Mouse (Mus musculus): ENCODE measurements around the gene Atg14. TPM values are rescaled to one million over a fixed set of nuclear protein-coding genes. Genes with fewer than 3 reads are reported as not detected.
A peak's percentile ranks its signal among the peaks of the same experiment; 100 is the strongest.
"Not testable (repeated sequence)": the region's sequence is repeated elsewhere in the genome, so short reads cannot be mapped to it uniquely, and the experiment has no call there.

Atg14 gene
- polyA plus RNA-seq, 1 experiment, result 4.2 TPM

DNA sequence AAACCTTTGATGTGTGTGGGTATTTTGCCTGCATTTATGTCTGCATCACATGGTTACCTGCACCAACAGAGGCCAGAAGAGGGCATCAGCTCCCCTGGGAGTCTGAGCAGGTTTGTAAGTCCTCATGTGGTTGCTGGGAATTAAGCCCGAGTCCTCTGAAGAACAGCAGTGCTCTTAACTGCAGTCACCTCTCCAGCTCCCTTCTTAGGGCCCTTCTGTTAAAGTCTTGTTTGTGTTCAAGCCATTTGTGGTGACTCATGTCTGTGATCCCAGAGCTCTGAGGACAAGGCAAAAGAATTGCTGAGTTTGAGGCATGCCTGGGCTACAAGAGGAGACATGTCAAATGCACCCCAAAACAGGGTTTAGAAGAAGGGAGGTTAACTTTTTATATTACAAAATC, 38.0 kb downstream of the Atg14 start:
- Histone ChIP-seq H3K4me3 (no peak overlapping the region), H3K4me2 (ENCODE audit: low read depth) (peak overlapping the region; percentile 35), H3K79me2 (ENCODE audit: control insufficient read depth, insufficient read depth) (no peaks in the 10 kb centered on the region), H3K27me3 (ENCODE audit: control insufficient read depth, insufficient read depth, insufficient read length) (no peaks in the 10 kb centered on the region), H3ac (ENCODE audit: control insufficient read depth, insufficient read length) (no peak overlapping the region), H3K36me3 (ENCODE audit: control insufficient read depth, insufficient read depth) (no peaks in the 10 kb centered on the region)
- TF ChIP-seq REST (IDR thresholded peaks at IDR 0.05; ENCODE audit: insufficient read depth, insufficient read length) (no peak), E2F4 (IDR thresholded peaks at IDR 0.05; ENCODE audit: insufficient read depth) (no peak), MYOG (IDR thresholded peaks at IDR 0.05; ENCODE audit: control insufficient read depth in 1 of 3, insufficient read depth in 1 of 3, insufficient read length in 2 of 3, low read depth in 2 of 3) (no peak), USF1 (IDR thresholded peaks at IDR 0.05; ENCODE audit: low read depth) (no peak), POLR2A (IDR thresholded peaks at IDR 0.05; ENCODE audit: insufficient read length, low read depth) (no peak), TCF12 (IDR thresholded peaks at IDR 0.05; ENCODE audit: insufficient read depth, poor library complexity, severe bottlenecking) (no peak)

DNA sequence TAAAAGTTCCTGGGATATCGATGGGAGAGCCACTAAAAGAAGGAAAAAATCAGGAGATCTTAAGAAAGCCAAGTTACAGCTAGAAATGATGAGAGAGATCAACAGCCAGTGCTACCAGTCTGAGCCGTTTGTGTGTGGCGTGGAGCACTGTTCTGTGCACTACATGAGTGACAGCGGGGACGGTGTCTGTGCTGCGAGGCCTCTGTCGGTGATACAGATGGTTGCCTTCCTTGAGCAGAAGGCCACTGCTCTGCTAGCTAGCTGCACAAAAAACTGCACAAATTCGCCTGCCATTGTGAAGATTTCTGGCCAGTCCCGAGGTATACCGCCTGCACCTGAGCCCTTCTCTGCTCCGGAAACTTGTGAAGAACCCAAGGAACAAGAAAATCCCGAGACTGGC, 40.9 kb downstream of the Atg14 start:
- not testable (repeated sequence) for H3K36me3 ChIP-seq (ENCODE audit: control insufficient read depth, insufficient read depth); H3K79me2 ChIP-seq (ENCODE audit: control insufficient read depth, insufficient read depth); H3K4me3 ChIP-seq; H3K27me3 ChIP-seq (ENCODE audit: control insufficient read depth, insufficient read depth, insufficient read length); H3ac ChIP-seq (ENCODE audit: control insufficient read depth, insufficient read length); H3K4me2 ChIP-seq (ENCODE audit: low read depth)

DNA sequence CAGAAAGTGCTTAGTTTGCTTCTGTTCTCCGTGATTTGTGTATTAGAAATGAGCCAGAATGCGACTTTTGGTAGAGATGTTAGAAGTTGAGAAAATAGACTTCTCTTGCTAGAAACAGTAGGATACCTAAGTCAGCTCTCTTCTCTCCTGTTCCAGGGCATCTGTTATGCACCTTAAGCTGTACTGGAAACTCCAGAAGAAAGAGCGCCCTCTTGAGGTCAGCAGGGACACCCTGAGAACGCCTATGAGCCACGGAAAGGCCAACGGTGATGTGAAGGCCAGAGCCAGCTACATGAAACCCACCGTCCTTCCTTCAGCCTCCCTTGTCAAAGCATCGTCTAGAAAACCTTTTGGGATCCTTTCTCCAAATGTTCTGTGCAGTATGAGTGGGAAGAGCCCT, 41.4 kb downstream of the Atg14 start:
- Histone ChIP-seq H3K36me3 (ENCODE audit: control insufficient read depth, insufficient read depth) (peaks cover 5% of the 10 kb centered on the region), H3ac (ENCODE audit: control insufficient read depth, insufficient read length) (no peak overlapping the region), H3K4me2 (ENCODE audit: low read depth) (no peak overlapping the region), H3K27me3 (ENCODE audit: control insufficient read depth, insufficient read depth, insufficient read length) (no peaks in the 10 kb centered on the region), H3K79me2 (ENCODE audit: control insufficient read depth, insufficient read depth) (no peaks in the 10 kb centered on the region), H3K4me3 (no peak overlapping the region)
- no peak for TF ChIP-seq SRF (IDR thresholded peaks at IDR 0.05; ENCODE audit: control insufficient read depth, insufficient read length, low read depth)
- TF ChIP-seq POLR2AphosphoS2 (IDR thresholded peaks at IDR 0.05; ENCODE audit: insufficient read length, low read depth), result no peak
- TF ChIP-seq CEBPB (IDR thresholded peaks at IDR 0.05; ENCODE audit: insufficient read depth, poor library complexity, severe bottlenecking), result no peak
- no peak for TF ChIP-seq TCF3 (IDR thresholded peaks at IDR 0.05; ENCODE audit: insufficient read length, low read depth)
- no peak for TF ChIP-seq USF1 (IDR thresholded peaks at IDR 0.05; ENCODE audit: low read depth)
- no peak for TF ChIP-seq MYOG (IDR thresholded peaks at IDR 0.05; ENCODE audit: control insufficient read depth in 1 of 3, insufficient read depth in 1 of 3, insufficient read length in 2 of 3, low read depth in 2 of 3)
- no peak for TF ChIP-seq MAX (IDR thresholded peaks at IDR 0.05; ENCODE audit: low read depth)
- TF ChIP-seq POLR2A (IDR thresholded peaks at IDR 0.05; ENCODE audit: insufficient read length, low read depth), result no peak
- TF ChIP-seq REST (IDR thresholded peaks at IDR 0.05; ENCODE audit: insufficient read depth, insufficient read length), result no peak
- TF ChIP-seq TCF12 (IDR thresholded peaks at IDR 0.05; ENCODE audit: insufficient read depth, poor library complexity, severe bottlenecking), result no peak

DNA sequence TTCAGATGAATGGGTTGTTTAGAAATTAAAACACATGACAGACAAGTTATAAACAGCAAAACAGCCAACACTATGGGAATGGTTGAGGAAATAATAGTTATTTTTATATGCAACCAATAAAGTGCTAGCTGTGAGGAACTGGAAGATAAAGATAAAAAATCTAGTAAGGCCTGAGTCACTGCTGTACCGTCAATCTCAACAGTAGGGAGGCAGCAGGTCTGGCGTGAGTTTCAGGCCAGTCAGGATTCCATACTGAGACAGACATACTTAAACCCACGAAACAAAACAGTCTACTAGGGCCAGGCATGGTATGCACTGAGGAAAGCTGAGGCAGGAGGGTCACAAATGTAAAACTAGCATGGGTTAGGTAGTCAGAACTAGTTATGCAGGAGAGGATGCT, 42.2 kb downstream of the Atg14 start:
- Histone ChIP-seq H3K79me2 (ENCODE audit: control insufficient read depth, insufficient read depth) (no peaks in the 10 kb centered on the region), H3K4me2 (ENCODE audit: low read depth) (no peak overlapping the region), H3ac (ENCODE audit: control insufficient read depth, insufficient read length) (no peak overlapping the region), H3K36me3 (ENCODE audit: control insufficient read depth, insufficient read depth) (peaks cover 5% of the 10 kb centered on the region), H3K27me3 (ENCODE audit: control insufficient read depth, insufficient read depth, insufficient read length) (no peaks in the 10 kb centered on the region), H3K4me3 (no peak overlapping the region)
- no peak for TF ChIP-seq TCF3 (IDR thresholded peaks at IDR 0.05; ENCODE audit: insufficient read length, low read depth)
- TF ChIP-seq SRF (IDR thresholded peaks at IDR 0.05; ENCODE audit: control insufficient read depth, insufficient read length, low read depth), result no peak
- TF ChIP-seq POLR2A (IDR thresholded peaks at IDR 0.05; ENCODE audit: insufficient read length, low read depth), result no peak
- no peak for TF ChIP-seq TCF12 (IDR thresholded peaks at IDR 0.05; ENCODE audit: insufficient read depth, poor library complexity, severe bottlenecking)
- no peak for TF ChIP-seq POLR2AphosphoS2 (IDR thresholded peaks at IDR 0.05; ENCODE audit: insufficient read length, low read depth)
- no peak for TF ChIP-seq MYOG (IDR thresholded peaks at IDR 0.05; ENCODE audit: control insufficient read depth in 1 of 3, insufficient read depth in 1 of 3, insufficient read length in 2 of 3, low read depth in 2 of 3)
- no peak for TF ChIP-seq USF1 (IDR thresholded peaks at IDR 0.05; ENCODE audit: low read depth)
- TF ChIP-seq REST (IDR thresholded peaks at IDR 0.05; ENCODE audit: insufficient read depth, insufficient read length), result no peak
- TF ChIP-seq MAX (IDR thresholded peaks at IDR 0.05; ENCODE audit: low read depth), result no peak
- no peak for TF ChIP-seq CEBPB (IDR thresholded peaks at IDR 0.05; ENCODE audit: insufficient read depth, poor library complexity, severe bottlenecking)
- TF ChIP-seq E2F4 (IDR thresholded peaks at IDR 0.05; ENCODE audit: insufficient read depth), result no peak
- no peak for TF ChIP-seq MYOD1 (IDR thresholded peaks at IDR 0.05; ENCODE audit: control insufficient read depth in 1 of 3, insufficient read length in 2 of 3, low read depth in 2 of 3)

DNA sequence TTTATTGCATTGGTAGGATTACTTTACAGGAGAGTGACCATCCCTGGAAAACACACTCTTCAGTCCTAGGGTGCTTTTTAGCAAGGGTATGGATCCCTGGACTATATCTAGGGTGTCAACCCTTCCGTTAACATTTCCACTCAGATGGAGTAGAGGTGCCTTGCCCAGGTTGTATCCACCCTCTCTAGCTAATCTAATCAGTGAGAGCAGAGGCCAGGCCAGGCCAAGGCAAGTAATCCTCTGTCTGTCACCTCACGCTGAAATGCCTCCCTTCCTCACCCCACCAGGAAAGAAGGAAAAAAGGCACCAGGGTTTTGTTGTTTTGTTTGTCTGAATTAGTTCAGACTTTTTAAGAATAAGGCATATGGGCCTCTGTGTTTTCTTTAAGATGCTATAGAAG, 42.6 kb downstream of the Atg14 start:
- no peak for TF ChIP-seq E2F4 (IDR thresholded peaks at IDR 0.05; ENCODE audit: insufficient read depth)
- TF ChIP-seq TCF12 (IDR thresholded peaks at IDR 0.05; ENCODE audit: insufficient read depth, poor library complexity, severe bottlenecking), result no peak
- no peak for TF ChIP-seq MYOG (IDR thresholded peaks at IDR 0.05; ENCODE audit: control insufficient read depth in 1 of 3, insufficient read depth in 1 of 3, insufficient read length in 2 of 3, low read depth in 2 of 3)
- TF ChIP-seq POLR2A (IDR thresholded peaks at IDR 0.05; ENCODE audit: insufficient read length, low read depth), result no peak
- TF ChIP-seq REST (IDR thresholded peaks at IDR 0.05; ENCODE audit: insufficient read depth, insufficient read length), result no peak
- no peak for TF ChIP-seq SRF (IDR thresholded peaks at IDR 0.05; ENCODE audit: control insufficient read depth, insufficient read length, low read depth)
- TF ChIP-seq CEBPB (IDR thresholded peaks at IDR 0.05; ENCODE audit: insufficient read depth, poor library complexity, severe bottlenecking), result no peak
- no peak for TF ChIP-seq USF1 (IDR thresholded peaks at IDR 0.05; ENCODE audit: low read depth)
- TF ChIP-seq POLR2AphosphoS2 (IDR thresholded peaks at IDR 0.05; ENCODE audit: insufficient read length, low read depth), result no peak
- no peak for TF ChIP-seq TCF3 (IDR thresholded peaks at IDR 0.05; ENCODE audit: insufficient read length, low read depth)
- TF ChIP-seq MAX (IDR thresholded peaks at IDR 0.05; ENCODE audit: low read depth), result no peak
- no peak for TF ChIP-seq MYOD1 (IDR thresholded peaks at IDR 0.05; ENCODE audit: control insufficient read depth in 1 of 3, insufficient read length in 2 of 3, low read depth in 2 of 3)
- Histone ChIP-seq H3K36me3 (ENCODE audit: control insufficient read depth, insufficient read depth) (peaks cover 5% of the 10 kb centered on the region), H3K27me3 (ENCODE audit: control insufficient read depth, insufficient read depth, insufficient read length) (no peaks in the 10 kb centered on the region), H3K4me3 (no peak overlapping the region), H3K4me2 (ENCODE audit: low read depth) (no peak overlapping the region), H3ac (ENCODE audit: control insufficient read depth, insufficient read length) (no peak overlapping the region), H3K79me2 (ENCODE audit: control insufficient read depth, insufficient read depth) (no peaks in the 10 kb centered on the region)

Data from myocyte (in vitro differentiated cells).